Mouse (Mus musculus) intestine, embryonic 14.5 days (tissue): ENCODE data around the gene Fam178b. TPM values are rescaled to one million over a fixed set of nuclear protein-coding genes. Genes with fewer than 3 reads are reported as not detected.

Source experiments
- microRNA-seq: library from miRNA; unstranded; fragments of <30 nt; microRNA quantifications from one replicate; pipeline ENCODE4, GENCODE M21; 2016
- polyA plus RNA-seq: library from polyadenylated mRNA; unstranded; fragments of >200 nt; fragmentation: Nextera tagmentation; extraction: Ambion mirVana; gene quantifications from 2 replicates; pipeline ENCODE4 v1.2.1, GENCODE M21; 2014

The Fam178b gene
- polyA plus RNA-seq, 1 experiment from 2014 or later: 0.39 TPM

Small RNA genes lying within 50 kb of the gene (microRNA-seq; reads per million reads assigned to microRNA genes)
- gene Gm24133: not detected

Other genes with a start within 250 kb of the Fam178b start
- 22.6 and 24.6 TPM in 2 replicates for gene Lman2l, start 237.9 kb downstream of the Fam178b start, polyA plus RNA-seq
- gene Cnnm4, start 211.6 kb downstream of the Fam178b start, polyA plus RNA-seq: 27.7 and 30.2 TPM in 2 replicates
- 5.4 and 6.2 TPM in 2 replicates for gene Cnnm3, start 171.3 kb downstream of the Fam178b start, polyA plus RNA-seq
- 11.6 and 14.8 TPM in 2 replicates for gene Ankrd23, start 146.3 kb downstream of the Fam178b start, polyA plus RNA-seq
- 0.99 TPM in 1 of 2 replicates, not detected in the other for gene Gm42417, start 143.8 kb downstream of the Fam178b start, polyA plus RNA-seq
- gene Ankrd39, start 135.7 kb downstream of the Fam178b start, polyA plus RNA-seq: 25.7 and 28.6 TPM in 2 replicates
- 2.8 and 2.9 TPM in 2 replicates for gene Sema4c, start 124.8 kb downstream of the Fam178b start, polyA plus RNA-seq
- 736 and 800 TPM in 2 replicates for gene Cox5b, start 8.3 kb upstream of the Fam178b start, polyA plus RNA-seq
- not detected in 2 replicates for gene 4933424G06Rik, start 27.0 kb upstream of the Fam178b start, polyA plus RNA-seq
- gene Actr1b, start 31.2 kb upstream of the Fam178b start, polyA plus RNA-seq: 97.0 and 101 TPM in 2 replicates
- 0.46 and 0.72 TPM in 2 replicates for gene Zap70, start 78.6 kb upstream of the Fam178b start, polyA plus RNA-seq